Mouse (Mus musculus) myocyte (in vitro differentiated cells): ENCODE results near the gene Gm9803. TPM values are rescaled to one million over a fixed set of nuclear protein-coding genes. Genes with fewer than 3 reads are reported as not detected.

ENCODE experiments used
- H3K27me3 ChIP-seq: one replicate; pipeline ENCODE4 v1.6.1; 2011; ENCODE audit not compliant: control insufficient read depth, insufficient read depth, insufficient read length
- H3K36me3 ChIP-seq: one replicate; pipeline ENCODE4 v1.6.1; 2011; ENCODE audit not compliant: control insufficient read depth, insufficient read depth
- H3K4me2 ChIP-seq: one replicate; pipeline ENCODE4 v1.6.1; 2011; ENCODE audit warnings: low read depth, control low read depth
- H3K4me3 ChIP-seq: one replicate; pipeline ENCODE4 v1.5.1; 2011; ENCODE audit warnings: mild to moderate bottlenecking, control low read depth, moderate library complexity
- H3K79me2 ChIP-seq: one replicate; pipeline ENCODE4 v1.6.1; 2011; ENCODE audit not compliant: control insufficient read depth, insufficient read depth
- H3ac ChIP-seq: one replicate; pipeline ENCODE4 v1.6.1; 2011; ENCODE audit not compliant: control insufficient read depth, insufficient read length
- CEBPB ChIP-seq: IDR thresholded peaks from 2 replicates; pipeline ENCODE4 v1.6.1; 2011; ENCODE audit warnings: mild to moderate bottlenecking, moderate library complexity; ENCODE audit not compliant: poor library complexity, insufficient read depth, severe bottlenecking
- E2F4 ChIP-seq: IDR thresholded peaks from one replicate; pipeline ENCODE4 v1.6.1; 2011; ENCODE audit warnings: mild to moderate bottlenecking, control low read depth, moderate library complexity; ENCODE audit not compliant: insufficient read depth
- MAX ChIP-seq: IDR thresholded peaks from one replicate; pipeline ENCODE4 v1.6.1; 2011; ENCODE audit warnings: low read depth, mild to moderate bottlenecking, control low read depth
- MYOD1 ChIP-seq, 3 experiments: IDR thresholded peaks; one replicate each; pipeline ENCODE4 v1.6.1; 2011; ENCODE audit warnings: control low read depth in 2 of 3, low read depth in 2 of 3, mild to moderate bottlenecking in 2 of 3, moderate library complexity in 1 of 3; ENCODE audit not compliant: insufficient read length in 2 of 3, control insufficient read depth in 1 of 3
- MYOG ChIP-seq, 3 experiments: IDR thresholded peaks; one replicate each; pipeline ENCODE4 v1.6.1; 2011; ENCODE audit warnings: control low read depth in 2 of 3, low read depth in 2 of 3, mild to moderate bottlenecking in 2 of 3; ENCODE audit not compliant: insufficient read length in 2 of 3, control insufficient read depth in 1 of 3, insufficient read depth in 1 of 3
- POLR2A ChIP-seq: IDR thresholded peaks from one replicate; pipeline ENCODE4 v1.6.1; 2011; ENCODE audit warnings: low read depth, mild to moderate bottlenecking, control low read depth, moderate library complexity; ENCODE audit not compliant: insufficient read length
- POLR2AphosphoS2 ChIP-seq: IDR thresholded peaks from one replicate; pipeline ENCODE4 v1.6.1; 2011; ENCODE audit warnings: low read depth, control low read depth; ENCODE audit not compliant: insufficient read length
- REST ChIP-seq: IDR thresholded peaks from one replicate; pipeline ENCODE4 v1.6.1; 2011; ENCODE audit warnings: mild to moderate bottlenecking, control low read depth, moderate library complexity; ENCODE audit not compliant: insufficient read depth, insufficient read length
- SRF ChIP-seq: IDR thresholded peaks from one replicate; pipeline ENCODE4 v1.6.1; 2011; ENCODE audit warnings: low read depth; ENCODE audit not compliant: control insufficient read depth, insufficient read length
- TCF12 ChIP-seq: IDR thresholded peaks from one replicate; pipeline ENCODE4 v1.6.1; 2011; ENCODE audit warnings: mild to moderate bottlenecking, control low read depth; ENCODE audit not compliant: poor library complexity, insufficient read depth, severe bottlenecking
- TCF3 ChIP-seq: IDR thresholded peaks from one replicate; pipeline ENCODE4 v1.6.1; 2011; ENCODE audit warnings: low read depth, control low read depth; ENCODE audit not compliant: insufficient read length
- USF1 ChIP-seq: IDR thresholded peaks from one replicate; pipeline ENCODE4 v1.6.1; 2011; ENCODE audit warnings: low read depth, mild to moderate bottlenecking, control low read depth, moderate library complexity
- polyA plus RNA-seq: library from polyadenylated mRNA; unstranded; fragments of >200 nt; fragmentation: generic; extraction: Trizol; gene quantifications from one replicate; pipeline ENCODE4 v1.2.1, GENCODE M21; 2012; ENCODE audit warnings: missing spikeins

Gm9803 gene
- polyA plus RNA-seq, 1 experiment = 11.3 TPM

DNA sequence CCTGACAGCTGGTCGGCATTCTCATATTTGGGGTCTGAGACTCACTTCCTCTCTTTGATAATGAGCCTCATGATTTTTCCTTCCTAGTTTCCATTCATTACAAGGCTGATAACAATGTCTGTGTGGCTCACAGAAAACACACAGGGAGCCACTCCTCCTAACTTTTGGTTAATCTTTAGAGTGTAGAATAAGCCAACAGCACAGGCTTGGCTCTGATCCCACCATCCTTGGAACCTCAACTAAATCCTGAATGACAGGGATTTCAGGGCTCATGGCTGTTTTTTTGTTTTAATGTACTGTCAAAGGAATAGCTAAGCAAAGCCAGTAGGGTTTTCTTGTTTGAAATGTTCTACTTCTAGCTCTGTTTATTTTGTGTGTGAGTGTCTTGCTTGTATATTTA is 10.5 kb downstream of the Gm9803 start:
- H3K36me3 ChIP-seq = peaks cover 7% of the 10 kb centered on the region

DNA sequence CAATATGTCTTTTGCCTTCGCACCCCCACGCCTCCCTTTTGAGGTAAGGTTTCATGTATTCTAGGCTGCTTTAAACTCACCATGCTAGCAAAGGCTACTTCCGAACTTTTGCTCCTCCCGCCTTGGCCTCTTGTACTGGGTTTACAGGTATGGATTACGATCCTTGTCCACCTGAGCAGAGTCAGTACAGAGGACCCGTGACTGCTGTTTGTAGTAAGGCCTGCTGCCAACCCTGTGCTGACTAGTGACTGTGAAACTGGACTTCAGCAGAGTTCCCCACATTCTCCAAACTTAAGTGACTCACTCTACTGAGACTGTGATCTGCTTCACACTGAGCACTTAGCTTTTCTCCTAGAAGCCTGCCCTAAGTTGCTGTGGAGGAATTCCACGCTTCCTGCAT is 13.8 kb downstream of the Gm9803 start:
- H3K36me3 ChIP-seq = peaks cover 4% of the 10 kb centered on the region
- H3ac ChIP-seq = no peak overlapping the region
- peaks cover 32% of the 10 kb centered on the region for H3K79me2 ChIP-seq
- no peak overlapping the region for H3K4me2 ChIP-seq
- no peaks in the 10 kb centered on the region for H3K27me3 ChIP-seq
- no peak overlapping the region for H3K4me3 ChIP-seq
- TF ChIP-seq SRF = no peak
- TF ChIP-seq POLR2AphosphoS2 = no peak
- TF ChIP-seq MYOD1 (IDR thresholded peaks at IDR 0.05; ENCODE audit: control insufficient read depth in 1 of 3, insufficient read length in 2 of 3, low read depth in 2 of 3) = no peak
- TF ChIP-seq MYOG (IDR thresholded peaks at IDR 0.05; ENCODE audit: control insufficient read depth in 1 of 3, insufficient read depth in 1 of 3, insufficient read length in 2 of 3, low read depth in 2 of 3) = no peak
- TF ChIP-seq TCF3 = no peak

More for the DNA sequence above, 10.5 kb downstream of the Gm9803 start:
- TF ChIP-seq MAX (no peak), REST (no peak), E2F4 (no peak), POLR2A (no peak), MYOD1 (IDR thresholded peaks at IDR 0.05; ENCODE audit: control insufficient read depth in 1 of 3, insufficient read length in 2 of 3, low read depth in 2 of 3) (no peak), TCF12 (no peak), TCF3 (no peak), MYOG (IDR thresholded peaks at IDR 0.05; ENCODE audit: control insufficient read depth in 1 of 3, insufficient read depth in 1 of 3, insufficient read length in 2 of 3, low read depth in 2 of 3) (no peak), CEBPB (no peak), SRF (no peak), USF1 (no peak), POLR2AphosphoS2 (no peak)
- no peak overlapping the region for H3ac ChIP-seq
- no peak overlapping the region for H3K4me3 ChIP-seq
- H3K27me3 ChIP-seq = no peaks in the 10 kb centered on the region
- peaks cover 20% of the 10 kb centered on the region for H3K79me2 ChIP-seq
- no peak overlapping the region for H3K4me2 ChIP-seq

DNA sequence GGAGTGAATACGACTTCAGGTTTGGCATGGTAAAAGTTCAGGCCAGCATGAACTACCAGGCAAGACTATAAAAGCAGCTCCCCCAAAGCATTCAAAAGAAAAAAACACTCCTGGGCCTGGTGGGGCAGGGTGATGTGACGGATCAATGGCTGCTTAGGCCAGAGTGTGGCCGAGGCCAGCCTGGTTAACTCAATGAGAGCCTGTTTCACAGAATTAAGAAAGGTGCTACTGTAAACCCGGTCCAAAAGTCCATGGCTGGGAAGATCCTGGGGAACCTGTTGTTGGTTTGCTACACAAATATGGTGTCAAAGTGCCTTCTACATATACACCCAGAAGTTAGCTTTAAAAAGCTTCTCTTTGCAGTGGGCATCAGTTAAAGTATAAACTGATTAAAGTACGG is 14.9 kb downstream of the Gm9803 start:
- Histone ChIP-seq H3K4me2 (no peak overlapping the region), H3K4me3 (peak overlapping the region; percentile 93), H3ac (no peak overlapping the region), H3K79me2 (peaks cover 32% of the 10 kb centered on the region), H3K27me3 (no peaks in the 10 kb centered on the region), H3K36me3 (peaks cover 4% of the 10 kb centered on the region)
- TF ChIP-seq SRF (no peak), MYOD1 (IDR thresholded peaks at IDR 0.05; ENCODE audit: control insufficient read depth in 1 of 3, insufficient read length in 2 of 3, low read depth in 2 of 3) (no peak), POLR2A (no peak), POLR2AphosphoS2 (no peak), REST (no peak), TCF3 (no peak), MYOG (IDR thresholded peaks at IDR 0.05; ENCODE audit: control insufficient read depth in 1 of 3, insufficient read depth in 1 of 3, insufficient read length in 2 of 3, low read depth in 2 of 3) (no peak), MAX (no peak), CEBPB (no peak), E2F4 (no peak), TCF12 (no peak), USF1 (no peak)

DNA sequence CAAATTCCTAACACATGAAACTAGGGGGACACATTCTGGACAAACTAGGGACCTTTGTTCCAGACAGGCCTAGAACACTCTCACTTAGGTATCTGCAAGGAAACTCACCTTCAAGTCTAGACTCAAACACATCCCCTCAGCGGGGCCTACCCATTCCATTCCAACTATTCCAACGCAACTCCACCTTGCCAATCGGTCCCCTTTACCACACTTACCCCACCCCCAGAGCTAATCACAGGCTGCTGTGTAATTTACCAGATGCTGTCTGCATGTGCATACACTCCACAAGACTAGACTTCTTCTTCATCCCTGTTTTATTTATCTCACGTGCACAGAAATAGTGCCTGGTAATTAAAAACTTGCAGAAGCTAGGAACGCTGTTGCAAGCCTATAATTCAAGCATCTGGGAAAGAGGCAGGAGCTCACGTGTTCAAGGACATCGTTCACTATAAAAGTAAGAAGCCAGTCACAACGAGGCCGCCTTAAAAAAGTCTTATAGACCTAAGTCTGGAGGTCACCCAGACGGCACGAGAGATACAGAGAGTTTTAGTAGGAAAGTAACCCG is 15.9 kb downstream of the Gm9803 start:
- TF ChIP-seq REST (no peak), MYOG (IDR thresholded peaks at IDR 0.05; ENCODE audit: control insufficient read depth in 1 of 3, insufficient read depth in 1 of 3, insufficient read length in 2 of 3, low read depth in 2 of 3) (no peak), TCF12 (no peak), USF1 (no peak), TCF3 (no peak), POLR2A (no peak), MYOD1 (IDR thresholded peaks at IDR 0.05; ENCODE audit: control insufficient read depth in 1 of 3, insufficient read length in 2 of 3, low read depth in 2 of 3) (no peak), E2F4 (no peak), POLR2AphosphoS2 (no peak)
- Histone ChIP-seq H3K4me3 (peak overlapping the region; percentile 93), H3K36me3 (no peaks in the 10 kb centered on the region), H3K27me3 (no peaks in the 10 kb centered on the region), H3K79me2 (peaks cover 32% of the 10 kb centered on the region), H3ac (peak overlapping the region; percentile 28), H3K4me2 (peak overlapping the region; percentile 91)

DNA sequence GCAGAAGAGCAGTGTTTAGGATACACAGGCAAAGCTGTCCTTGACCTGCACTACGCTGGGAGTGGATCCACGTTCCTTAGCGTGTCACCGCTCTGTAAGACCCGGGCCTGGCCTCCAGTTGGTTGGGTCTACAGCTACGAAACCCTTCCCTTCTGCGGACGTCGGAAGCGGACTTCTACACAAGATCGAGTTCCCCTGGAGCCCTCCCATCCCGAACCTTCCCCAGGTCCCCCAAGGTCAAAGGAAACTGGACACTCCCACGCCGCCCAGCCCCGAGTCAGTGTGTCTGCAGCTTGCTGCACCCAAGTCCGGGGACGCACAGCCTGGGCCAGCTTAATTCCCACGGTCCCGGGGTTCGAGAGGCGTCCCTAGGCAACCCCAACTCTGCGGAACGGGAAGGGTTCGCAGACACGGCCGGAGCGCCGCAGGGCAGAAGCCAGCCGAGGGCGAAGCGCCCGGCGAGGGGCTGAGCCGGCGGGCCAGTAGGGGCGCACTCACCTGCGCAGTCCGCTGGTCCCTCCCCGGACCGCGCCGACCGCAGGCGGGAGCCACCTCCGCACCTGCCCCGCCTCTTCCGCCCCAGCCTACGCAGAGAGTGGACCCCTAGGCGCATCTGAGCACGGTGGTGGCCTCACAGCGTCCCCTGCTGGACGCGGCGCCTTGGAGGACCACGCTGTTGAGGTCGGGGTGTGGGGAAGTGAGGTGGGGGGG is 16.7 kb downstream of the Gm9803 start, which contains the start of gene 1700021F05Rik:
1700021F05Rik (minus strand) TSS at position 553 of the 711 bp plus-strand sequence.
- Histone ChIP-seq H3ac (peak within 1 kb of the TSS; percentile 28), H3K4me2 (peak within 1 kb of the TSS; percentile 91), H3K79me2 (peaks cover 32% of the 10 kb centered on the region), H3K36me3 (no peaks in the 10 kb centered on the region), H3K4me3 (peak within 1 kb of the TSS; percentile 93), H3K27me3 (no peaks in the 10 kb centered on the region)
- no peak for TF ChIP-seq USF1
- peak; percentile 64 for TF ChIP-seq TCF3
- no peak for TF ChIP-seq CEBPB
- peak; percentile 90 for TF ChIP-seq POLR2A
- TF ChIP-seq MAX = no peak
- no peak for TF ChIP-seq TCF12
- no peak for TF ChIP-seq REST
- peak; percentile 85 for TF ChIP-seq POLR2AphosphoS2
- peak in 2 of 3 experiments; percentile 74 to 81 for TF ChIP-seq MYOD1 (IDR thresholded peaks at IDR 0.05; ENCODE audit: control insufficient read depth in 1 of 3, insufficient read length in 2 of 3, low read depth in 2 of 3)
- TF ChIP-seq E2F4 = no peak
- TF ChIP-seq SRF = peak; percentile 84
- peak in 2 of 3 experiments; percentile 88 to 89 for TF ChIP-seq MYOG (IDR thresholded peaks at IDR 0.05; ENCODE audit: control insufficient read depth in 1 of 3, insufficient read depth in 1 of 3, insufficient read length in 2 of 3, low read depth in 2 of 3)
